Mouse (Mus musculus) limb, embryonic 15.5 days (tissue): Measurements from ENCODE around the gene Drd5. TPM values are rescaled to one million over a fixed set of nuclear protein-coding genes. Genes with fewer than 3 reads are reported as not detected.

Experiments
- ATAC-seq: fragments of 200-750 bp; cut with Nextera tagmentation; 2 replicates; pipeline ENCODE4 v1.8.0; 2017; ENCODE audit warnings: low read depth, moderate TSS enrichment; ENCODE audit not compliant: insufficient number of reproducible peaks, low FRiP score, low TSS enrichment
- H3K27ac ChIP-seq: fragments of 300-500 bp; sonication (generic); 2 replicates; pipeline ENCODE4 v1.5.1; 2015; ENCODE audit warnings: moderate library complexity, mild to moderate bottlenecking, inconsistent platforms
- H3K27me3 ChIP-seq: fragments of 300-500 bp; sonication (generic); 2 replicates; pipeline ENCODE4 v1.6.1; 2015; ENCODE audit warnings: inconsistent platforms
- H3K36me3 ChIP-seq: fragments of 300-500 bp; sonication (generic); 2 replicates; pipeline ENCODE4 v1.6.1; 2015; ENCODE audit warnings: inconsistent platforms
- H3K4me1 ChIP-seq: fragments of 300-500 bp; sonication (generic); 2 replicates; pipeline ENCODE4 v1.6.1; 2015; ENCODE audit warnings: inconsistent platforms
- H3K4me2 ChIP-seq: fragments of 300-500 bp; sonication (generic); 2 replicates; pipeline ENCODE4 v1.6.1; 2015; ENCODE audit warnings: mild to moderate bottlenecking, inconsistent platforms
- H3K4me3 ChIP-seq: fragments of 300-500 bp; sonication (generic); 2 replicates; pipeline ENCODE4 v1.5.1; 2015; ENCODE audit warnings: mild to moderate bottlenecking, inconsistent platforms
- H3K9ac ChIP-seq: fragments of 300-500 bp; sonication (generic); 2 replicates; pipeline ENCODE4 v1.6.1; 2015; ENCODE audit warnings: inconsistent platforms
- H3K9me3 ChIP-seq: fragments of 300-500 bp; sonication (generic); 2 replicates; pipeline ENCODE4 v1.6.1; 2016; ENCODE audit warnings: inconsistent platforms
- WGBS: fragments of 180-500 bp; shearing (Covaris S2); methylation state at CpG from one replicate; pipeline ENCODE4 v1.1.7; 2015; 5-methylcytosine and 5-hydroxymethylcytosine counted together
- polyA plus RNA-seq: library from polyadenylated mRNA; unstranded; fragments of >200 nt; fragmentation: Nextera tagmentation; extraction: Ambion mirVana; gene quantifications from 2 replicates; pipeline ENCODE4 v1.2.1, GENCODE M21; 2015

Gene Drd5
- polyA plus RNA-seq, 1 experiment from 2014 or later, result 0.10 TPM

GRCm38 (mm10) chr5:38302651-38303050, 16.5 kb upstream of the Drd5 start:
- WGBS, result 56% methylated on average over 12 of the region's 12 CpGs
- H3K27me3 ChIP-seq, result no peaks in the 10 kb centered on the region

DNA sequence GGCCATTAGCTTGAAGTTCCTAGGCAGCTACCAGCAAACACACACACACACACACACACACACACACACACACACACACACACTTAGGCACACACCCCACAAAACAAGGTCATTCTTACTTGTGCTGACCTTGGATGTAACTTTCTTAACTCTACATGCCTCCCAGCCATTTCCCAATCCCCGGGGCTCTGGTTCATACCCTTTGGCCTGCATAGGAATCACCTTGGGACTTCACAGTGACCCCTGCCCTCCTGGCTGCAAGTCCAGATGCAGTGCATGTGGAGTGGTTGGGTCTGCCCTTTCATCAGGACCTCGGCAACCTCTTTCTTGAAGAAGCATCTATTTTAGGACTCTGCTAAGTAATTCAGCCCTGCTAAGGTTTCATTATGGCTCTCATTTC, 13.9 kb upstream of the Drd5 start:
- ATAC-seq, result no peak
- H3K4me1 ChIP-seq, result no peaks in the 10 kb centered on the region

More at GRCm38 (mm10) chr5:38302651-38303050, 16.5 kb upstream of the Drd5 start:
- Histone ChIP-seq H3K9ac (no peak overlapping the region), H3K4me1 (peaks cover 5% of the 10 kb centered on the region), H3K9me3 (no peaks in the 10 kb centered on the region), H3K4me2 (no peak overlapping the region), H3K4me3 (no peak overlapping the region), H3K36me3 (no peaks in the 10 kb centered on the region), H3K27ac (no peak overlapping the region)
- ATAC-seq, result no peak

DNA sequence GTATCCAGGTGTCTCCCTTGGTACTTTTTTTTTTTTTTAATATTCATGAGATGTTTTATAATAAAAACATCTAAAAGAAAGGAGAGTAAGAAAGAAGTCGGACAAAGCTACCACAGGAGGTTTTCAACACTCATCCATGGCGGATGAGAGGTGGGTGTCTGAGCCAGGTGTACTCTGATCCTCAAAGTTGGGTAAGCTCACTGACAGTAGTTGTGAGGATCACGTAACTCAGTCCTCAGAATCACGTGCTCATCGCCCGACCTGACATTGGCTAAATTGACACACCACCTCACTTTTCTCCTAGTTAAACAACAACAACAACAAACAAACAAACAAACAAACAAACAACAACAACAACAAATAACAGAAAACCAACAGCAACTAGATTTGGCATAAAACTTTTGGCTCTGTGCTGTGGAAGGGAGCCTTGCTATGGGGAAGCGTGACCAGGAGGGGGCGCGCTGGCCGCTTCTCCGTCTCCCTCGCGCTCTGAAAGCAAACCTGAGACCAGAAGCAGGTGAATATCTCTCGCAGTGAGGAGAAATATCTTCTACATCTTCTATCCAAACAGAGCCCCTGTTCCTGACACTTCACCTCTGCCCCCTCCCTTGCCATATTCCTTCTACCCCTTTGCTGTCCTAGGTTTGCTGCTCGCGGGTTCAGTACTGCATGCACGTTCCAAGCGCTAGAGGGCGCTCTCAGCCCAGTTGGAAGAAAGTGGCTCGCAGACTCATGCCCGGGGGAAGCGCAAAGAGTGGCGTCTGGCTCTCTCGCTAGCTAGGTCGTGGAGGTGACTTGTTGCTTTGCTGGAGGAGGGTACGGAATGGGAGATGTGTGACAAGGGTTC, 11.7 kb upstream of the Drd5 start:
- Histone ChIP-seq H3K27ac (no peak overlapping the region), H3K4me2 (peak overlapping the region; percentile 61), H3K9ac (no peak overlapping the region), H3K4me3 (peak overlapping the region; percentile 36), H3K36me3 (no peaks in the 10 kb centered on the region), H3K9me3 (no peaks in the 10 kb centered on the region), H3K27me3 (peaks cover 7% of the 10 kb centered on the region; the same call in 1 of the 2 replicates), H3K4me1 (no peaks in the 10 kb centered on the region)
- 12% methylated on average over 26 of the region's 26 CpGs for WGBS
- peak; percentile 49; the same call in 1 of the 2 replicates for ATAC-seq

More for the DNA sequence above, 13.9 kb upstream of the Drd5 start:
- 60% methylated on average over 2 of the region's 2 CpGs for WGBS
- Histone ChIP-seq H3K27ac (no peak overlapping the region), H3K4me3 (no peak overlapping the region), H3K9ac (no peak overlapping the region), H3K9me3 (no peaks in the 10 kb centered on the region), H3K36me3 (no peaks in the 10 kb centered on the region), H3K4me2 (no peak overlapping the region), H3K27me3 (peaks cover 7% of the 10 kb centered on the region; the same call in 1 of the 2 replicates)

GRCm38 (mm10) chr5:38308873-38309272, 10.3 kb upstream of the Drd5 start:
- no peak for ATAC-seq
- Histone ChIP-seq H3K4me3 (no peak overlapping the region), H3K9me3 (no peaks in the 10 kb centered on the region), H3K4me1 (no peaks in the 10 kb centered on the region), H3K36me3 (no peaks in the 10 kb centered on the region), H3K27me3 (peaks cover 7% of the 10 kb centered on the region; the same call in 1 of the 2 replicates), H3K4me2 (no peak overlapping the region), H3K9ac (no peak overlapping the region), H3K27ac (no peak overlapping the region)
- 51% methylated on average over 5 of the region's 5 CpGs for WGBS

- Histone ChIP-seq H3K4me2 (no peak overlapping the region), H3K4me3 (no peak overlapping the region), H3K27ac (no peak overlapping the region), H3K9me3 (no peaks in the 10 kb centered on the region), H3K4me1 (no peaks in the 10 kb centered on the region), H3K27me3 (peaks cover 7% of the 10 kb centered on the region; the same call in 1 of the 2 replicates), H3K9ac (no peak overlapping the region), H3K36me3 (no peaks in the 10 kb centered on the region)
- 62% methylated on average over 3 of the region's 3 CpGs for WGBS
- ATAC-seq, result no peak
Measured at GRCm38 (mm10) chr5:38309795-38310194, 9.4 kb upstream of the Drd5 start.

DNA sequence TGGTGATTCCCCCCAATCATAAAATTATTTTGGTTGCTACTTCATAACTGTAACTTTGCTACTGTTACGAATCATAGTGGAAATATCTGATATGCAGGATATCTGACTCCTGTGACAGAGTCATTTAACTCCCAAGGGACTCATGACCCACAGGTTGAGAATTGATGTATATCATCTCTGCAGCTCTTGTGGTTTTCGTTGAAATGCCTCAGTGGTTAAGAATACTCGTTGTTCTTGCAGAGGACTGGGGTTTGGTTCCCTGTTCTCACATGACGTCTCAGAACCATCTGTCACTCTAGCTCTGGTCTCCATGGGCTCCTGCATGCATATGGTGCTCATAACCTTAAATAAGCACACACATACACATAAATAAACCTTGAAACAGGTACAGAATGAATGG, 14.2 kb downstream of the Drd5 start:
- H3K27me3 ChIP-seq, result no peaks in the 10 kb centered on the region

GRCm38 (mm10) chr5:38334582-38334981, 15.4 kb downstream of the Drd5 start:
- H3K36me3 ChIP-seq, result no peaks in the 10 kb centered on the region
- no peak overlapping the region for H3K4me3 ChIP-seq
- H3K4me1 ChIP-seq, result no peaks in the 10 kb centered on the region
- WGBS, result 44% methylated on average over 1 of the region's 1 CpGs
- H3K27ac ChIP-seq, result no peak overlapping the region
- no peak overlapping the region for H3K9ac ChIP-seq
- no peak for ATAC-seq
- no peaks in the 10 kb centered on the region for H3K27me3 ChIP-seq
- H3K9me3 ChIP-seq, result no peaks in the 10 kb centered on the region
- H3K4me2 ChIP-seq, result no peak overlapping the region

More for the DNA sequence above, 14.2 kb downstream of the Drd5 start:
- no peaks in the 10 kb centered on the region for H3K36me3 ChIP-seq
- no peak for ATAC-seq
- H3K4me3 ChIP-seq, result no peak overlapping the region
- H3K27ac ChIP-seq, result no peak overlapping the region
- H3K4me1 ChIP-seq, result no peaks in the 10 kb centered on the region
- no peak overlapping the region for H3K4me2 ChIP-seq
- WGBS, result 70% methylated on average over 4 of the region's 4 CpGs
- H3K9ac ChIP-seq, result no peak overlapping the region
- H3K9me3 ChIP-seq, result no peaks in the 10 kb centered on the region

GRCm38 (mm10) chr5:38343101-38343500, 23.9 kb downstream of the Drd5 start:
- no peak overlapping the region for H3K4me3 ChIP-seq
- no peak overlapping the region for H3K9ac ChIP-seq
- no peaks in the 10 kb centered on the region for H3K4me1 ChIP-seq
- H3K9me3 ChIP-seq, result no peaks in the 10 kb centered on the region
- H3K36me3 ChIP-seq, result no peaks in the 10 kb centered on the region
- 80% methylated on average over 3 of the region's 3 CpGs for WGBS
- no peaks in the 10 kb centered on the region for H3K27me3 ChIP-seq
- no peak overlapping the region for H3K27ac ChIP-seq
- ATAC-seq, result no peak
- no peak overlapping the region for H3K4me2 ChIP-seq

GRCm38 (mm10) chr5:38346646-38347432, 27.7 kb downstream of the Drd5 start:
- H3K9me3 ChIP-seq, result no peaks in the 10 kb centered on the region
- no peak overlapping the region for H3K9ac ChIP-seq
- H3K27me3 ChIP-seq, result no peaks in the 10 kb centered on the region
- 28% methylated on average over 10 of the region's 10 CpGs for WGBS
- ATAC-seq, result no peak
- H3K4me1 ChIP-seq, result no peaks in the 10 kb centered on the region
- no peak overlapping the region for H3K4me2 ChIP-seq
- no peak overlapping the region for H3K4me3 ChIP-seq
- H3K27ac ChIP-seq, result no peak overlapping the region
- H3K36me3 ChIP-seq, result no peaks in the 10 kb centered on the region

DNA sequence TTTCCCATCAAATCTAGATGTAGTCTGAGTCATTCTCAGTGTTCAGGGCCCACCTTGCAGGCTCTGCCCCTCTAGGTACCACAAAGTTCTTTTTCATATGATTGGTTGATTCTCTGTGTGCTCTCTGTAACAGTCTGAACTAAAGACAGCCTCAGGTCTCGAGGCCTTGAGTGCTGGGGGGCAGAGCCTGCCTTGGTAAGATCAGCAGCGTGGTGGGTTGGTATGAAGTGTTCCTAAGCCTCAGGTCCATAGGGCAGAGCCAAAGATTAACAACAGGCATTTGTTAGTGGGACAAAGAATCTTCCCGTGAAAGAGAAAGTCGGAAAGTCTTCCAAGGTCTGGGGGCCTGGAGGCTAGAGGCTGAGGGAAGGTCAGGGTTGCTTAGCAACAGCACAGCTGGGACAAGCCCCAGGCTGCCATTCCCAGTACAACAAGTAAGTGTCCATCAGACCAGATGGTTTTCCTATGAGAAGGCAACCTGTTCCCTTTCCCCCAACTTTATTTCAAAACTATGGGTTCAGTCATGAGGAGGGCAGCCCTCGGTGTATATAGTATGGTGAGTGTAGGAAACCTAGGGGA, 31.3 kb downstream of the Drd5 start:
- no peaks in the 10 kb centered on the region for H3K4me1 ChIP-seq
- no peak overlapping the region for H3K27ac ChIP-seq
- H3K4me3 ChIP-seq, result no peak overlapping the region
- no peak overlapping the region for H3K9ac ChIP-seq
- no peaks in the 10 kb centered on the region for H3K9me3 ChIP-seq
- no peak overlapping the region for H3K4me2 ChIP-seq
- WGBS, result 45% methylated on average over 5 of the region's 5 CpGs
- no peaks in the 10 kb centered on the region for H3K36me3 ChIP-seq
- no peaks in the 10 kb centered on the region for H3K27me3 ChIP-seq
- ATAC-seq, result no peak

DNA sequence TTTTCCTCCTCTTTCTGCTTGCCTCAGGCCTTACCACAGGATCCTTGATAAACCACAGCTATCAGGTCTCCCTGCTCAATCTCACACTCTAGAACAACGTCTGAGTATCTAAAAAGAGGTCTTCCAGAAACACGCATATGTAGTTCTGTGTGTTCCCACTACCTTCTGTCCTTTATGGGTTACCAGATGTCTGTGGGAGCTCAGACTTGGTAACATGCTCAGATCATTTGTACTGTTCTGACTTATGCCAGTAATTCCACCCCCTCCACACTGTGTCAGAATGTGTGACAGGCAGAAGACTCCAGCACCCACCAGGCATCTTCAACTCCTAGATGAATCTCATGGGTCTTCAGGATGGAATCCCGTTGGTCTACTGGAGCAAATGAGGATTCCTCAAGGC, 37.8 kb downstream of the Drd5 start:
- H3K9me3 ChIP-seq, result no peaks in the 10 kb centered on the region
- H3K36me3 ChIP-seq, result no peaks in the 10 kb centered on the region
- no peak overlapping the region for H3K27ac ChIP-seq
- H3K4me1 ChIP-seq, result no peaks in the 10 kb centered on the region
- 73% methylated on average over 3 of the region's 3 CpGs for WGBS
- H3K27me3 ChIP-seq, result no peaks in the 10 kb centered on the region
- no peak for ATAC-seq
- no peak overlapping the region for H3K4me2 ChIP-seq
- no peak overlapping the region for H3K4me3 ChIP-seq
- H3K9ac ChIP-seq, result no peak overlapping the region

GRCm38 (mm10) chr5:38359716-38360115, 40.5 kb downstream of the Drd5 start:
- no peak overlapping the region for H3K27ac ChIP-seq
- no peaks in the 10 kb centered on the region for H3K4me1 ChIP-seq
- no peak overlapping the region for H3K4me3 ChIP-seq
- 82% methylated on average over 2 of the region's 2 CpGs for WGBS
- no peak overlapping the region for H3K4me2 ChIP-seq
- H3K9ac ChIP-seq, result no peak overlapping the region
- no peak for ATAC-seq
- no peaks in the 10 kb centered on the region for H3K36me3 ChIP-seq
- H3K27me3 ChIP-seq, result no peaks in the 10 kb centered on the region
- no peaks in the 10 kb centered on the region for H3K9me3 ChIP-seq
